Mouse (Mus musculus) liver, postnatal 0 days (tissue): ENCODE results near the gene Oaz3.

Source experiments
- CTCF ChIP-seq: sonication (generic); IDR thresholded peaks from 2 replicates; pipeline ENCODE4 v1.5.1; 2016; ENCODE audit warnings: antibody characterized with exemption, low read depth
- EP300 ChIP-seq: IDR thresholded peaks from 2 replicates; pipeline ENCODE4 v1.6.1; 2016; ENCODE audit warnings: antibody characterized with exemption, low read depth, mild to moderate bottlenecking

DNA sequence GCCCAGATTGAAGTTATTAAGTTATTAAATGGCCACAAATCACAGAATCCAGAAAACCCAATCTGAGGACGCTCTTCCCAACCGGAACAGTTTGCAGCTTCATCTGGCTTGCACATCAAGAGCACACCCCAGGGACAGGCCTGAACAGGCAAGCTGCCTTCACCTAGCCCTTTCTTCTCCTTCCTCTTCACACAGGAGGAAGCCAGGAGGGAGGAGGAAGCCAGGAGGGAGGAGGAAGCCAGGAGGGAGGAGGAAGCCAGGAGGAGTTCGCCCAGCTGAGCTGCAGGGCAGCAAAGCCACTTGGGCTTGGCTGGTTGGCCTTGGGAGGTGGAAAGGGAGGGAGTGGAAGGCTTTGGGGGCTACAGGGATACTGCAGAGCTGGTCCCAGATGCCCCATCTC, 25.2 kb upstream of the Oaz3 start:
- no peak for TF ChIP-seq CTCF
- no peak for TF ChIP-seq EP300
